Mouse (Mus musculus) layer of hippocampus, adult 8-10 months (tissue): Measurements from ENCODE around the gene Trim16. TPM values are rescaled to one million over a fixed set of nuclear protein-coding genes. Genes with fewer than 3 reads are reported as not detected.

ENCODE experiments used
- DNase-seq, 2 experiments: peaks; one replicate each; pipeline ENCODE4 v3.0.0; 2022; ENCODE audit warnings: low spot score in 2 of 2
- total RNA-seq, 4 experiments: library from RNA; stranded (reverse); gene quantifications; 2 replicates each; pipeline ENCODE4 v1.2.4; 2022

Trim16 gene
- total RNA-seq, 4 experiments from 2014 or later = 1.5 to 2.6 (median 1.8) TPM

DNA sequence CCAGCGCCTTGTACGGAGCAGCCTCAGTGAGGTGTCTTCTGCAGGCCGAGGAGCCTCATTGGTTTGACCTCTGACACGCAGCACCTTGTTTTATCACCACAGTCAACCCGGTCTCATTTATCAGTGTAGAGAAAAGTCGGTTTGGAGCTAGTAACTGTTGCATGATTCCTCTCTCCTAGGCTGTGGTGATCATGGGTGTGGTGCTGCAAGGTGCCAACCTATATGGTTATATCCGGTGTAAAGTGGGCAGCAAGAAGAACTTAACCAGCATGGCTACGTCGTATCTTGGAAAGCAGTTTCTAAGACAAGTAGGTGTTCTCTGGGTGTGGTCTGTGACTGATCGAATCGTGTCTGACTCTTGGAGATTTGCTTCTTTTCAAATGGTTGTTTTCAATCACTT, 71.7 kb downstream of the Trim16 start:
- DNase-seq = no peak

Other genes starting within 250 kb of the Trim16 start
- gene Trpv2, start 245.7 kb upstream of the Trim16 start, total RNA-seq = 10 to 100 TPM; 14.5 to 15.9 (median 15.1) TPM
- 1 to 10 TPM; 7.5 to 9.3 (median 9.0) TPM for gene Lrrc75a, start 171.7 kb upstream of the Trim16 start, total RNA-seq
- 10 to 100 TPM; 17.4 to 25.5 (median 20.8) TPM for gene Mmgt2, start 171.6 kb upstream of the Trim16 start, total RNA-seq
- gene Zfp287, start 88.3 kb upstream of the Trim16 start, total RNA-seq = 10 to 100 TPM; 16.3 to 19.9 (median 18.5) TPM
- not detected for gene Gm10428, start 67.1 kb upstream of the Trim16 start, total RNA-seq
- 10 to 100 TPM; 21.2 to 31.8 (median 24.3) TPM for gene Zfp286, start 30.8 kb upstream of the Trim16 start, total RNA-seq
- 1 to 10 TPM; 1.0 to 2.4 (median 1.8) TPM for gene Fbxw10, start 26.8 kb downstream of the Trim16 start, total RNA-seq
- 10 to 100 TPM; 32.5 to 35.7 (median 35.2) TPM for gene Tvp23b, start 59.2 kb downstream of the Trim16 start, total RNA-seq
- under 1 TPM in 1 of 4 experiments, not detected in 3; 0.66 TPM for gene Cdrt4, start 131.0 kb downstream of the Trim16 start, total RNA-seq
- under 1 TPM in 3 of 4 experiments, not detected in 1; 0.18 to 0.36 (median 0.26) TPM for gene Tekt3, start 241.4 kb downstream of the Trim16 start, total RNA-seq